Mouse (Mus musculus) midbrain, embryonic 11.5 days (tissue): ENCODE results near the gene B9d1. TPM values are rescaled to one million over a fixed set of nuclear protein-coding genes. Genes with fewer than 3 reads are reported as not detected.

Source experiments
- ATAC-seq: fragments of 200-750 bp; cut with Nextera tagmentation; 2 replicates; pipeline ENCODE4 v1.8.0; 2017; ENCODE audit warnings: moderate TSS enrichment, moderate library complexity; ENCODE audit not compliant: low FRiP score
- DNase-seq: peaks from one replicate; pipeline ENCODE4 v3.0.0; 2015; ENCODE audit warnings: low spot score; ENCODE audit errors: missing footprints
- H3K27ac ChIP-seq: fragments of 300-500 bp; sonication (generic); 2 replicates; pipeline ENCODE4 v1.5.1; 2014; ENCODE audit warnings: low read depth, low read length
- H3K27me3 ChIP-seq: fragments of 300-500 bp; sonication (generic); 2 replicates; pipeline ENCODE4 v1.6.1; 2014; ENCODE audit warnings: mild to moderate bottlenecking, low read length, moderate library complexity, mixed read lengths; ENCODE audit not compliant: control insufficient read depth, insufficient read depth
- H3K36me3 ChIP-seq: fragments of 300-500 bp; sonication (generic); 2 replicates; pipeline ENCODE4 v1.6.1; 2014; ENCODE audit warnings: mild to moderate bottlenecking, low read length, moderate library complexity, mixed read lengths; ENCODE audit not compliant: control insufficient read depth, insufficient read depth
- H3K4me1 ChIP-seq: fragments of 300-500 bp; sonication (generic); 2 replicates; pipeline ENCODE4 v1.6.1; 2014; ENCODE audit warnings: low read length; ENCODE audit not compliant: control insufficient read depth, insufficient read depth
- H3K4me2 ChIP-seq: fragments of 300-500 bp; sonication (generic); 2 replicates; pipeline ENCODE4 v1.6.1; 2014; ENCODE audit warnings: mild to moderate bottlenecking, moderate library complexity
- H3K4me3 ChIP-seq: fragments of 300-500 bp; sonication (generic); 2 replicates; pipeline ENCODE4 v1.5.1; 2014; ENCODE audit warnings: low read depth, low read length
- H3K9ac ChIP-seq: fragments of 300-500 bp; sonication (generic); 2 replicates; pipeline ENCODE4 v1.6.1; 2014; ENCODE audit warnings: low read length
- H3K9me3 ChIP-seq: fragments of 300-500 bp; sonication (generic); 2 replicates; pipeline ENCODE4 v1.6.1; 2016; ENCODE audit warnings: low read length; ENCODE audit not compliant: control insufficient read depth
- WGBS: fragments of 180-500 bp; shearing (Covaris S2); extraction: QIAGEN DNeasy Blood & Tissue Kit; methylation state at CpG from one replicate; pipeline ENCODE4 v1.1.7; 2014; 5-methylcytosine and 5-hydroxymethylcytosine counted together
- polyA plus RNA-seq: library from polyadenylated mRNA; unstranded; fragments of >200 nt; fragmentation: Nextera tagmentation; extraction: Ambion mirVana; gene quantifications from 2 replicates; pipeline ENCODE4 v1.2.1, GENCODE M21; 2014

Gene B9d1
- polyA plus RNA-seq, 1 experiment from 2014 or later, result 39.6 TPM

DNA sequence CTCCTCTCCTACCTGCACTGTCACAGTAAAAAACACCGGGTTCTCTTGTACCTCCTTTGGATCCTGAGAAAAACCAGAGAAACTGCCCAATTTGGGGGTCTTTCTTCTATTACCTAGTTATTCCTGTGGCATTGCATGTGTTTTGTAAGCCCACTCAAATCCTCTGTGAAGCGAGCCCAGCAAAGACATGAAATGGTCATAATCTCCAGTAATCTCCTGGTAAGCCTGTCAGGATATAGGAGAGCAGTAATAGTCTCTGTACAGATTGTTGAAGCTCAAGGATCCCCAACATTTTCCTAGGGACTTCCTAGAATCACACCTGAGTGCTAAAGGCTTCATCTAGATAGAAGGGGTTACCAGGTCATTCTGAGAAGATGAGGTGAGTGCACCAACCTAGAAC, 36.2 kb downstream of the B9d1 start:
- no peak for ATAC-seq
- no peak overlapping the region for H3K27ac ChIP-seq
- WGBS, result 92% methylated on average over 2 of the region's 2 CpGs
- H3K4me2 ChIP-seq, result no peak overlapping the region
- H3K27me3 ChIP-seq, result no peaks in the 10 kb centered on the region
- H3K4me1 ChIP-seq, result no peaks in the 10 kb centered on the region
- DNase-seq, result no peak
- no peak overlapping the region for H3K9ac ChIP-seq
- H3K9me3 ChIP-seq, result no peaks in the 10 kb centered on the region
- H3K36me3 ChIP-seq, result no peaks in the 10 kb centered on the region; the same call in none of the 2 replicates
- H3K4me3 ChIP-seq, result no peak overlapping the region

DNA sequence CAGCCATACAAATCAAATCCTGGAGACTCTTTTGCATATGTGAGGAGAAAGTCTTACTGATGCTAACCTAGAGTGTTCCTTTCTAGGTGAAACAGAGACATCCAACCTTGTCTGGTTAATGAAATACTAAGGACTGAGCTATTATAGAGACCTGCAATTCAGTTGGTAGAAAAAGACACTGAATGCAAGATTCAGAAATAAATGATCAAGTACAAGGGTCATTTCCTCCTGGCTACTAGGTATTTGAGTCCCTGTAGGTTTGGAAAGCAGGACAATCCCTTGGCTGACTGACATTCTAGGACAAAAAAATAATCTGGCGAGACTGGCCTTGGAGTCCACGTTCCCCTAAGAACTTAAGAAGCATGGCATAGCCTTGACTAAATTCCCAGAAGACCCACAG, 40.6 kb downstream of the B9d1 start:
- WGBS, result 98% methylated on average over 2 of the region's 2 CpGs
- no peak overlapping the region for H3K9ac ChIP-seq
- no peaks in the 10 kb centered on the region for H3K9me3 ChIP-seq
- ATAC-seq, result no peak
- no peak overlapping the region for H3K27ac ChIP-seq
- H3K36me3 ChIP-seq, result no peaks in the 10 kb centered on the region; the same call in none of the 2 replicates
- no peak for DNase-seq
- H3K4me1 ChIP-seq, result no peaks in the 10 kb centered on the region
- no peaks in the 10 kb centered on the region for H3K27me3 ChIP-seq
- no peak overlapping the region for H3K4me3 ChIP-seq
- H3K4me2 ChIP-seq, result no peak overlapping the region

DNA sequence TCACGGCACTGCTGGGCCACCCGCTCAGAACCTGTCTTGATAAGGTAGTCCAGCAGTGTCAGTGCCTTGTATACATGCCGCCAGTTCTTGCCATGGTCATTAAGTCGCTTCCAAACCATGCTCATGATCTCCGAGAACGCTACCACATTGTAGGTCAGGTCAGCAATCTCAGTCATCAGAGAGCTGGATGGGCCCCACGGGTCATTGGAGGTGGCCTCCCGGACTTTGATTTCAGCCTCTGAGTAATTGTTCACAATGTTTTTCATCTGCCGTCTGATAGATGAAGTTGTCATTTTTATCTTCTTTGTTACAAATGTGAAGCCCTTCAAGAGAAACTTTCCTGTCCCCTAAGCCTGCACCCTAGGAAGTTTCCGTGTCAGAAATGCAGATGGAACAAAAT, 41.5 kb downstream of the B9d1 start:
- Histone ChIP-seq H3K9me3 (no peaks in the 10 kb centered on the region), H3K4me3 (no peak overlapping the region), H3K4me2 (no peak overlapping the region), H3K27ac (no peak overlapping the region), H3K9ac (no peak overlapping the region), H3K27me3 (no peaks in the 10 kb centered on the region), H3K4me1 (no peaks in the 10 kb centered on the region), H3K36me3 (no peaks in the 10 kb centered on the region; the same call in none of the 2 replicates)
- ATAC-seq (no peak), DNase-seq (no peak)
- 94% methylated on average over 10 of the region's 10 CpGs for WGBS

DNA sequence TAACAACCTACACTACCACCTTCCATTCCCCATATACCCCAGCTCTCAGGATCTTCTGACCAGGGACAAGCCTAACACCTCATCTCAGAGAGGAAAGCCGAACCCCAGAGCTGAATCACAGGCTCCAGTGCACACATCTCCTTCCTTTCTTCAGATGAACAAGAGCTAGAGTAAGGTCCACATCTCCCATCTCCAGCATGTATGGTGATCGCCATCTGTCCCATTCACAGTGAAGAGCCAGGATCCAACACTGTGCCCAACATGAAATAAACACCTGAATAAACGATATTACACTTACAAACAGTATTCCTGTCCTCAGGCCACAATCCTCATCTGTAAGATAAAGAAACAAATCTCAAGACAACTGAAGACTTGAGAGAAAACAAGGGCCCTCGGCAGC, 42.8 kb downstream of the B9d1 start:
- Histone ChIP-seq H3K4me2 (no peak overlapping the region), H3K9me3 (no peaks in the 10 kb centered on the region), H3K4me1 (no peaks in the 10 kb centered on the region), H3K9ac (no peak overlapping the region), H3K27ac (no peak overlapping the region), H3K36me3 (no peaks in the 10 kb centered on the region; the same call in 1 of the 2 replicates), H3K4me3 (no peak overlapping the region), H3K27me3 (no peaks in the 10 kb centered on the region)
- 90% methylated on average over 4 of the region's 4 CpGs for WGBS
- ATAC-seq, result no peak
- DNase-seq, result no peak

DNA sequence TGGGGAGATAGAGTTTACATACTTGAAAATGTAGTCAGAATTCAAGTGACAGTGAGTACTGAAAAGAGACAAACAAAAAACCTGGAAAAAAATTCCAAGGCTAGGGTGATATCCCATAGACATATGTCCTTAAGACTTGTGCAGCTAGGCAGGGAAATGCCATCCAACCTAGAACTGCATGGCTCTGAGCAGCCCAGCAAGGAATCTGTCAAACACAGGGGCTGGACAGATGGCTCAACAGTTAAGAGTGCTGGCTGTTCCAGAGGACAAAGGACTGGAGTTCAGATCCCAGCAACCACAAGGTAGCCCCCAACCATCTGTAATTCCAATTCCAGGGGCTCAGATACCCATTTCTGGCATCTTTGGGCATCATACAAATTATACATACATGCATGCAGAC, 45.7 kb downstream of the B9d1 start:
- no peak overlapping the region for H3K4me2 ChIP-seq
- ATAC-seq (no peak), DNase-seq (no peak)
- H3K4me3 ChIP-seq, result no peak overlapping the region
- H3K36me3 ChIP-seq, result no peaks in the 10 kb centered on the region; the same call in 1 of the 2 replicates
- no peaks in the 10 kb centered on the region for H3K4me1 ChIP-seq
- H3K9ac ChIP-seq, result no peak overlapping the region
- H3K27ac ChIP-seq, result no peak overlapping the region
- no peaks in the 10 kb centered on the region for H3K9me3 ChIP-seq
- H3K27me3 ChIP-seq, result no peaks in the 10 kb centered on the region

DNA sequence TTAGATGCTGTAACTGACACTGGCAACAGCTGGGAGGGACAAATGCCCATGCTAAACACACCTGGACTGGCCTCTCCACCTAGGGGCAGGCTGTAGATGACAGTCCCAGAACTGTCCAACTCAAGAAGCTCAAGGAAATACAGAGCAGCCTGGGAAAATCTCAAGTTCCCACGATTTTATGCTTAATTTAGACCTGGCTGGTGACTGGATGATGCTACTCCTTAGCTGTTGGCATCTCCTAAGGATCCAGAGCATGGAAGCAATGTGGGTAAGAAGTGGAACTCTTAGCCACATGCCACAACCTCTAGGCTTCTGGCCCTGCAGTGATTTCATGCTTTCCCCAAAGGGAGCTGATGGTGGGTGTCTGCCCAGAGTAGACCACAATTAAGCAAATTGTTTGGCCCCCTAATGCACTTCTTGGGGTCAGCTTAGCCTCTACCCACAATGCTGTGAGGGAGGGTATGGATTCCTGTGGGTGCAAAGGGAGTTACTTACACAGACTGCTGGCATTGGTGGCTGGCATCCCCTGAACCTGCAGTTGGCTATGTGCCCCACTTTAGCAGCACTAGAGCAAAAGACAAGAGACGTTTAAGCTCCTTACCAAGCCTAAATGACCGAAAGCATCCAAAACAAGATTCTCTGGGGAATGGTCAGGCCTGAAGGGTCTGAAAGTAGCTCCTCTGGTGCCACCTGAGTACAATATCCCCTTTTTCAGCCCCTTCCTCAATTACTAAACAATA, 48.2 kb downstream of the B9d1 start:
- no peak for DNase-seq
- WGBS, result 92% methylated on average over 3 of the region's 3 CpGs
- Histone ChIP-seq H3K4me2 (no peak overlapping the region), H3K9me3 (no peaks in the 10 kb centered on the region), H3K4me3 (no peak overlapping the region), H3K27ac (no peak overlapping the region), H3K27me3 (no peaks in the 10 kb centered on the region), H3K9ac (no peak overlapping the region), H3K36me3 (no peaks in the 10 kb centered on the region), H3K4me1 (no peaks in the 10 kb centered on the region)
- ATAC-seq, result no peak

DNA sequence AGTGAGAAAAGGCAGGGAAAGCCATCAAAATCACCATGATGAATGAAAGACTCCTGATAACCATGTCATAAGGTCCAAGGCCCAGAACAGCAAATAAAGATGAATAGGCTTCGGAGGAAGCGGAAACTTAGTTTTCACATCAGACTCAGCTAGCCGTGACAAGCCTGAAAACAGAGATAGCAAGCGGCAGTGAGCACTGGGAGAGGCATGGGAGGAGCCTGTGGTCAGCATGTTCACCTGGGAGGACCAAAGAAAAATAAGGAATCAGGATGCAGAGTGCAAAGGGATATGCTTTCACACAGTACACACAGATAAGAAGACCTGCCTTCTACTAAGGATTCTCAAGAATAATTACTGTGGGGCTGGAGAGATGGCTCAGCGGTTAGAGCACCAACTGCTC, 54.6 kb downstream of the B9d1 start:
- DNase-seq (no peak), ATAC-seq (no peak)
- Histone ChIP-seq H3K36me3 (no peaks in the 10 kb centered on the region), H3K27ac (no peak overlapping the region), H3K4me3 (no peak overlapping the region), H3K9ac (no peak overlapping the region), H3K4me1 (no peaks in the 10 kb centered on the region), H3K4me2 (no peak overlapping the region), H3K9me3 (no peaks in the 10 kb centered on the region), H3K27me3 (no peaks in the 10 kb centered on the region)
- WGBS, result 93% methylated on average over 5 of the region's 5 CpGs

DNA sequence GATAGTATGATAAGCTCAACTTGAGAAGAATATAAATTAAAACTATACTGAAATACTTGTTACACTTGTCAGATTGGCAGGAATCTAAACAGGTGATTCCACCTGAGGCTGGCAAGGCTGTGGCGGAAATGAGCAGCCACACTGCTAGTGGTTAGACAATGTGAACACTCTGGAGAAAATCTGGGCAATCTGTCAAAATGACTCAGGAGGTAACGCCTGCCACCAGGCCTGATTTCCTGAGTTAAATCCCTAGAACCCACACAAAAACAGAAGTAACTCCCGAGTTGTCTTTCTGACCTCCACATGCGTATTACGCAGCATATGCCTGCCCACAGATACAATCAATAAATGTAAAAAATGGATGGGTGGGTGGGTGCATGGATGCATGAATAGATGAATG, 57.5 kb downstream of the B9d1 start:
- H3K9ac ChIP-seq, result no peak overlapping the region
- no peaks in the 10 kb centered on the region for H3K36me3 ChIP-seq
- no peaks in the 10 kb centered on the region for H3K9me3 ChIP-seq
- no peak overlapping the region for H3K4me2 ChIP-seq
- ATAC-seq, result no peak
- no peak overlapping the region for H3K4me3 ChIP-seq
- H3K4me1 ChIP-seq, result no peaks in the 10 kb centered on the region
- DNase-seq, result peak; percentile 79
- 92% methylated on average over 5 of the region's 5 CpGs for WGBS
- H3K27me3 ChIP-seq, result no peaks in the 10 kb centered on the region
- H3K27ac ChIP-seq, result no peak overlapping the region
